Mouse (Mus musculus) C2C12 (cell line): ENCODE results near the gene Hsf2bp.

Experiments
- CTCF ChIP-seq: IDR thresholded peaks from one replicate; pipeline ENCODE4 v1.5.1; 2011; ENCODE audit not compliant: control insufficient read depth, insufficient read depth, insufficient read length
- MAX ChIP-seq: IDR thresholded peaks from one replicate; pipeline ENCODE4 v1.6.1; 2011; ENCODE audit warnings: mild to moderate bottlenecking, control low read depth
- MYOG ChIP-seq: IDR thresholded peaks from one replicate; pipeline ENCODE4 v1.6.1; 2011; ENCODE audit not compliant: control insufficient read depth, insufficient read length; ENCODE audit errors: extremely low read depth
- USF1 ChIP-seq: IDR thresholded peaks from one replicate; pipeline ENCODE4 v1.6.1; 2011; ENCODE audit warnings: low read depth, mild to moderate bottlenecking, control low read depth, moderate library complexity

DNA sequence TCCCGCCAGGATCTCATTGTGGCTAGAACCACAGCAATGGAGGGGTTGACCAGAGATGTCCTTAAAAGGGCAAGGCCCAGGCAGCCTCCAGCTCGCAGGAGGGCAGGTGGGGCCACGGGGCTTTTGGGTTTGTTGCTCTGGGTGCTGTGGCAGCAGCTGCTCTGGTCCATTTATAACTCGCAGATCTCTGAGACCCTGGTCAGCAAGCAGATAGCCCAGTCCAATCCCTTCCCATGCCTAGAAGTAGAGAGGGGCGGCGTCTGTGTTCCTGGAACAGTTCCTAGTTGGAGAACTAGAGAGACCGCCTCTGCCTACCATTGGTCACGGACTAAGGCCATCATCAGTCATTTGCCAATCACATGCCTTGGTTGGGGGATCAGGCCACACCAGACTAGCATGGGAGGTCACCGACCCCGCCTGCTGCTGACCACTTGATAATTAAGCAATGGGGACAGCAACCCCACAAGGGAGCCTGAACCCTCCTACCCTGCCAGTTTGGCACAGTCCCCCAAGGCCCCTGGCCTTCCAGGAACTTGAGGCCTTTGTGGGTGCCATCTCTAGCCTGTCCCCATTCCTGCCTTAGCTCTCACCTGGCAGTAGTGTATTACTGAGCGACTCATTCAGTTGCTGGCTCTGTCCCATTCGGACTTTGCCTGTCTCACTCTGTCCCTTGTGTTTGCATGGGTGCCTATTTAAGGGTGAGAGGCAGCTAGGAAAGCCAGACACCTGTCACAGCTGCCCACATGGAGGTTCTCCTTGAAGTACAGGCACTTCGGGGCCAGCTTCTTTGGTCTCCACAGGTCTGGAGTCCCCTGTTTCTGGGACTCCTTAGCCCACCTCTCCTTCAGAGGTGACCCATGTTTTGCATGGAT, 106.1 kb downstream of the Hsf2bp start:
- no peak for TF ChIP-seq CTCF
- TF ChIP-seq USF1: no peak
- TF ChIP-seq MYOG: no peak
- no peak for TF ChIP-seq MAX
